ENCODE assay signal across 16 mouse cellular contexts in the genomic region with DNA sequence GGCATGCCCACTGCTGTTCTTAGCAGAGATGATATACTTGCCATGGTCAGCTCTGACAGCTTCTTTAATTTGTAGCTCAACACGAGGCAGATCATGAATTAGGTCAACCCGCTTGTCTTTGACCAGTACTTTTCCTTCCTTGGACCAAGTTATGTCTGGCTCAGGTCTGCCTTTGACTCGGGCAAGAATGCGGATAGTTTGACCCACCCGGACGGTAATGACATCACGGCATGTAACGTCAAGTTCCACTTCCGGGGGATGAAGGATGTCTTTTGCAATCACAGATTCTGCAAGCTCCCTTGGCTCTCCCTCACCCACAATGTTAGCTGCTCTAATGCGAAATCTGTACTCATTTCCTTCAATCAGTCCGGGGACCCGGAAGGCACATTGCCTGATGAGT.
"Had no signal": no experiment of that assay in that cellular context is flagged by ENCODE, and none has a peak within 500 bp of the region (broad histone marks: within the 10 kb centered on the region; RNA-seq: fewer than 3 reads in every experiment).

No protein-coding gene starts in this region.

- DNase-seq: kidney, adult 9 months; kidney, postnatal 14 days; kidney, postnatal 4 days; liver, embryonic 13.5 days; lung, adult 2 months; lung, postnatal 14 days; lung, postnatal 4 days; midbrain, embryonic 14.5 days; retina, postnatal 1 day; right cerebral cortex, postnatal 25 days; spleen, adult 18-20 months; thymus, adult 18-20 months; thymus, postnatal 36 days had no signal

- H3K4me3 ChIP-seq: liver, embryonic 13.5 days; neural tube, embryonic 13.5 days; stomach, embryonic 15.5 days had no signal

- H3K4me2 ChIP-seq: liver, embryonic 13.5 days; midbrain, embryonic 11.5 days; neural tube, embryonic 13.5 days; stomach, embryonic 15.5 days had no signal

- H3K27ac ChIP-seq: liver, embryonic 13.5 days; neural tube, embryonic 13.5 days; stomach, embryonic 15.5 days had no signal

- H3K27me3 ChIP-seq: liver, embryonic 13.5 days; neural tube, embryonic 13.5 days; stomach, embryonic 15.5 days had no signal

- H3K9ac ChIP-seq: liver, embryonic 13.5 days; neural tube, embryonic 13.5 days; stomach, embryonic 15.5 days had no signal

- H3K9me3 ChIP-seq: stomach, embryonic 15.5 days had no signal

- H3K4me1 ChIP-seq: liver, embryonic 13.5 days; neural tube, embryonic 13.5 days; stomach, embryonic 15.5 days had no signal

- H3K36me3 ChIP-seq: liver, embryonic 13.5 days; neural tube, embryonic 13.5 days; stomach, embryonic 15.5 days had no signal
